Mouse (Mus musculus) heart, embryonic 16.5 days (tissue): ENCODE measurements around the gene Srrm2. TPM values are rescaled to one million over a fixed set of nuclear protein-coding genes. Genes with fewer than 3 reads are reported as not detected.
A peak's percentile ranks its signal among the peaks of the same experiment; 100 is the strongest.

Experiments used
- ATAC-seq: fragments of 200-750 bp; cut with Nextera tagmentation; replicated peaks from 2 replicates; pipeline ENCODE4 v1.8.0; 2017; ENCODE audit warnings: moderate number of reproducible peaks; ENCODE audit not compliant: insufficient read depth, low FRiP score; ENCODE audit errors: extremely low read depth
- H3K27ac ChIP-seq: fragments of 300-500 bp; sonication (generic); 2 replicates; pipeline ENCODE4 v1.5.1; 2014; ENCODE audit warnings: mild to moderate bottlenecking, low read length, control low read depth, moderate library complexity
- H3K27me3 ChIP-seq: fragments of 300-500 bp; sonication (generic); 2 replicates; pipeline ENCODE4 v1.6.1; 2014; ENCODE audit warnings: low read length, mixed read lengths; ENCODE audit not compliant: control insufficient read depth, insufficient read depth
- H3K36me3 ChIP-seq: fragments of 300-500 bp; sonication (generic); 2 replicates; pipeline ENCODE4 v1.6.1; 2014; ENCODE audit not compliant: control insufficient read depth, insufficient read depth
- H3K4me1 ChIP-seq: fragments of 300-500 bp; sonication (generic); 2 replicates; pipeline ENCODE4 v1.6.1; 2014; ENCODE audit warnings: low read length, mixed read lengths; ENCODE audit not compliant: control insufficient read depth, insufficient read depth
- H3K4me2 ChIP-seq: fragments of 300-500 bp; sonication (generic); 2 replicates; pipeline ENCODE4 v1.6.1; 2014; ENCODE audit warnings: low read depth, mild to moderate bottlenecking, control low read depth, low read length
- H3K4me3 ChIP-seq: fragments of 300-500 bp; sonication (generic); 2 replicates; pipeline ENCODE4 v1.5.1; 2014; ENCODE audit warnings: mild to moderate bottlenecking, control low read depth, low read length
- H3K9ac ChIP-seq: fragments of 300-500 bp; sonication (generic); 2 replicates; pipeline ENCODE4 v1.6.1; 2014; ENCODE audit warnings: low read length, control low read depth
- H3K9me3 ChIP-seq: fragments of 300-500 bp; sonication (generic); replicated peaks from 2 replicates; pipeline ENCODE4 v1.6.1; 2016; ENCODE audit warnings: low read length; ENCODE audit not compliant: control insufficient read depth
- WGBS: fragments of 180-500 bp; shearing (Covaris S2); extraction: QIAGEN DNeasy Blood & Tissue Kit; methylation state at CpG from one replicate; pipeline ENCODE4 v1.1.7; 2014; 5-methylcytosine and 5-hydroxymethylcytosine counted together
- polyA plus RNA-seq: library from polyadenylated mRNA; unstranded; fragments of >200 nt; fragmentation: Nextera tagmentation; extraction: Ambion mirVana; gene quantifications from 2 replicates; pipeline ENCODE4 v1.2.1, GENCODE M21; 2015

Gene Srrm2
- polyA plus RNA-seq, 1 experiment from 2014 or later = 311 TPM

- no peaks in the 10 kb centered on the region for H3K9me3 ChIP-seq
- no peak overlapping the region for H3K9ac ChIP-seq
- no peak for ATAC-seq
- 92% methylated on average over 8 of the region's 8 CpGs for WGBS
- H3K27me3 ChIP-seq = no peaks in the 10 kb centered on the region
- H3K27ac ChIP-seq = no peak overlapping the region
- no peak overlapping the region for H3K4me3 ChIP-seq
- H3K36me3 ChIP-seq = no peaks in the 10 kb centered on the region
- H3K4me1 ChIP-seq = peaks cover 6% of the 10 kb centered on the region
- H3K4me2 ChIP-seq = no peak overlapping the region
Measured at GRCm38 (mm10) chr17:23795323-23795722, 5.0 kb downstream of the Srrm2 start.

- Histone ChIP-seq H3K27ac (no peak overlapping the region), H3K9ac (no peak overlapping the region), H3K9me3 (no peaks in the 10 kb centered on the region), H3K36me3 (no peaks in the 10 kb centered on the region), H3K27me3 (no peaks in the 10 kb centered on the region), H3K4me1 (no peaks in the 10 kb centered on the region), H3K4me3 (no peak overlapping the region), H3K4me2 (no peak overlapping the region)
- ATAC-seq = no peak
- WGBS = 65% methylated on average over 7 of the region's 7 CpGs
Measured at GRCm38 (mm10) chr17:23797316-23797715, 7.0 kb downstream of the Srrm2 start.

- 94% methylated on average over 10 of the region's 10 CpGs for WGBS
- Histone ChIP-seq H3K36me3 (no peaks in the 10 kb centered on the region), H3K27ac (no peak overlapping the region)
Measured at GRCm38 (mm10) chr17:23801627-23802026, 11.3 kb downstream of the Srrm2 start.

GRCm38 (mm10) chr17:23802746-23803365 lies 12.5 kb downstream of the Srrm2 start:
- ATAC-seq = peak; percentile 97
- Histone ChIP-seq H3K4me1 (peaks cover 24% of the 10 kb centered on the region), H3K36me3 (no peaks in the 10 kb centered on the region), H3K9ac (peak overlapping the region; percentile 92), H3K4me2 (peak overlapping the region; percentile 84), H3K4me3 (peak overlapping the region; percentile 80), H3K9me3 (no peaks in the 10 kb centered on the region), H3K27me3 (no peaks in the 10 kb centered on the region), H3K27ac (peak overlapping the region; percentile 96)
- under 1% methylated on average over 58 of the region's 60 CpGs for WGBS

More at GRCm38 (mm10) chr17:23801627-23802026, 11.3 kb downstream of the Srrm2 start:
- ATAC-seq = no peak
- Histone ChIP-seq H3K9me3 (no peaks in the 10 kb centered on the region), H3K4me2 (no peak overlapping the region), H3K27me3 (no peaks in the 10 kb centered on the region), H3K4me3 (no peak overlapping the region), H3K4me1 (peaks cover 19% of the 10 kb centered on the region), H3K9ac (no peak overlapping the region)

GRCm38 (mm10) chr17:23803366-23804041 lies 13.2 kb downstream of the Srrm2 start:
- H3K9ac ChIP-seq = peak overlapping the region; percentile 92
- H3K27ac ChIP-seq = peak overlapping the region; percentile 96
- H3K9me3 ChIP-seq = no peaks in the 10 kb centered on the region
- H3K4me2 ChIP-seq = peak overlapping the region; percentile 77
- peak overlapping the region; percentile 80 for H3K4me3 ChIP-seq
- H3K36me3 ChIP-seq = peaks cover 4% of the 10 kb centered on the region
- H3K27me3 ChIP-seq = no peaks in the 10 kb centered on the region
- peaks cover 24% of the 10 kb centered on the region for H3K4me1 ChIP-seq
- ATAC-seq = peak; percentile 46
- under 1% methylated on average over 51 of the region's 83 CpGs for WGBS

- peak overlapping the region; percentile 80 for H3K4me3 ChIP-seq
- peak overlapping the region; percentile 96; the same call in 1 of the 2 replicates for H3K27ac ChIP-seq
- H3K36me3 ChIP-seq = peaks cover 15% of the 10 kb centered on the region
- WGBS = under 1% methylated on average over 8 of the region's 8 CpGs
- no peaks in the 10 kb centered on the region for H3K9me3 ChIP-seq
- no peak for ATAC-seq
- peak overlapping the region; percentile 92 for H3K9ac ChIP-seq
- peaks cover 24% of the 10 kb centered on the region for H3K4me1 ChIP-seq
- no peaks in the 10 kb centered on the region for H3K27me3 ChIP-seq
- peak overlapping the region; percentile 77 for H3K4me2 ChIP-seq
Measured at GRCm38 (mm10) chr17:23804426-23805085, 14.2 kb downstream of the Srrm2 start.

- H3K4me2 ChIP-seq = peak overlapping the region; percentile 77
Measured at GRCm38 (mm10) chr17:23806867-23807266, 16.5 kb downstream of the Srrm2 start.

GRCm38 (mm10) chr17:23807918-23808317 lies 17.6 kb downstream of the Srrm2 start:
- peaks cover 24% of the 10 kb centered on the region for H3K4me1 ChIP-seq
- peaks cover 39% of the 10 kb centered on the region for H3K36me3 ChIP-seq
- ATAC-seq = no peak
- WGBS = 82% methylated on average over 3 of the region's 3 CpGs
- no peak overlapping the region for H3K4me3 ChIP-seq
- no peak overlapping the region for H3K9ac ChIP-seq
- H3K27me3 ChIP-seq = no peaks in the 10 kb centered on the region
- H3K27ac ChIP-seq = no peak overlapping the region
- no peak overlapping the region for H3K4me2 ChIP-seq
- no peaks in the 10 kb centered on the region for H3K9me3 ChIP-seq

More at GRCm38 (mm10) chr17:23806867-23807266, 16.5 kb downstream of the Srrm2 start:
- Histone ChIP-seq H3K36me3 (peaks cover 31% of the 10 kb centered on the region), H3K4me3 (peak overlapping the region; percentile 27), H3K9ac (peak overlapping the region; percentile 29; the same call in 1 of the 2 replicates), H3K27ac (peak overlapping the region; percentile 14; the same call in 1 of the 2 replicates), H3K9me3 (no peaks in the 10 kb centered on the region), H3K4me1 (peaks cover 24% of the 10 kb centered on the region), H3K27me3 (no peaks in the 10 kb centered on the region)
- ATAC-seq = no peak
- 60% methylated on average over 25 of the region's 25 CpGs for WGBS

GRCm38 (mm10) chr17:23815641-23816040 lies 25.3 kb downstream of the Srrm2 start:
- H3K4me2 ChIP-seq = no peak overlapping the region
- no peak overlapping the region for H3K9ac ChIP-seq
- peaks cover 25% of the 10 kb centered on the region for H3K9me3 ChIP-seq
- no peaks in the 10 kb centered on the region for H3K27me3 ChIP-seq
- no peak for ATAC-seq
- no peaks in the 10 kb centered on the region for H3K4me1 ChIP-seq
- H3K4me3 ChIP-seq = no peak overlapping the region
- H3K36me3 ChIP-seq = peaks cover 85% of the 10 kb centered on the region
- WGBS = 96% methylated on average over 16 of the region's 16 CpGs
- no peak overlapping the region for H3K27ac ChIP-seq
